Mouse (Mus musculus) neural tube, embryonic 14.5 days (tissue): ENCODE measurements at regions not wholly inside any gene's neighbourhood (a gene's known extent, or its start where the extent isn't known, plus 50 kb on each side); places are given as distances from the start of the nearest gene placed in this dataset.

Source experiments
- ATAC-seq: fragments of 200-750 bp; cut with Nextera tagmentation; 2 replicates; pipeline ENCODE4 v1.8.0; 2017; ENCODE audit warnings: low read depth, mild to moderate bottlenecking, moderate TSS enrichment, moderate library complexity
- H3K27ac ChIP-seq: fragments of 300-500 bp; sonication (generic); 2 replicates; pipeline ENCODE4 v1.5.1; 2014; ENCODE audit warnings: low read depth, mild to moderate bottlenecking, control low read depth, low read length, moderate library complexity, mixed read lengths
- H3K27me3 ChIP-seq: fragments of 300-500 bp; sonication (generic); 2 replicates; pipeline ENCODE4 v1.6.1; 2014; ENCODE audit warnings: low read length; ENCODE audit not compliant: control insufficient read depth, insufficient read depth
- H3K36me3 ChIP-seq: fragments of 300-500 bp; sonication (generic); 2 replicates; pipeline ENCODE4 v1.6.1; 2014; ENCODE audit warnings: low read length, mixed read lengths; ENCODE audit not compliant: control insufficient read depth, insufficient read depth
- H3K4me1 ChIP-seq: fragments of 300-500 bp; sonication (generic); 2 replicates; pipeline ENCODE4 v1.6.1; 2014; ENCODE audit warnings: low read length; ENCODE audit not compliant: control insufficient read depth, insufficient read depth
- H3K4me2 ChIP-seq: fragments of 300-500 bp; sonication (generic); 2 replicates; pipeline ENCODE4 v1.6.1; 2014; ENCODE audit warnings: mild to moderate bottlenecking, low read depth, low read length, control low read depth
- H3K4me3 ChIP-seq: fragments of 300-500 bp; sonication (generic); 2 replicates; pipeline ENCODE4 v1.5.1; 2014; ENCODE audit warnings: low read depth, low read length, control low read depth, mixed read lengths
- H3K9ac ChIP-seq: fragments of 300-500 bp; sonication (generic); replicated peaks from 2 replicates; pipeline ENCODE4 v1.6.1; 2014; ENCODE audit warnings: low read depth, mild to moderate bottlenecking, control low read depth, low read length, mixed read lengths
- H3K9me3 ChIP-seq: fragments of 300-500 bp; sonication (generic); 2 replicates; pipeline ENCODE4 v1.6.1; 2016; ENCODE audit warnings: low read length; ENCODE audit not compliant: control insufficient read depth
- WGBS: fragments of 180-500 bp; shearing (Covaris S2); extraction: QIAGEN DNeasy Blood & Tissue Kit; methylation state at CpG from one replicate; pipeline ENCODE4 v1.1.7; 2014; 5-methylcytosine and 5-hydroxymethylcytosine counted together

DNA sequence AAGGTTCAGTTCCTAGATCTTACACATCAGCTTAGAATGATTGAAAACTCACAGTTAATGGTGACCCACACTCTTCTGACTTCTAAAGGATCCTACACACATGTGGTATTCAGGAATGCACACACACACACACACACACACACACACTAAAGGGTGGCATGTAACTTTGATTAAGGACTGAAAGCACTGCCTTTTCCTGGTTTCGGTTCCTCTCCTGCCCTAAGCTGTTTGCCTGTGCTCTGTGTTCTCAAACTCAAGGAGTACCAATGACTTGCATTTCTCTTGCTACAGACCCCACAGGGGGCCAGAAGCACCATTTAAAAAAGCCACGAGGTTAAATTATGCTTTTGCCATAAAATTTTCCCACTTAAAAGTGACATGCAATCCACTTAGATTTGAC is 327.8 kb upstream of the Klf4 start:
- no peaks in the 10 kb centered on the region for H3K36me3 ChIP-seq
- no peak overlapping the region for H3K9ac ChIP-seq
- no peak overlapping the region for H3K4me3 ChIP-seq
- H3K9me3 ChIP-seq, result no peaks in the 10 kb centered on the region
- H3K27ac ChIP-seq, result no peak overlapping the region
- no peak overlapping the region for H3K4me2 ChIP-seq
- H3K4me1 ChIP-seq, result no peaks in the 10 kb centered on the region
- no peaks in the 10 kb centered on the region for H3K27me3 ChIP-seq
- 60% methylated on average over 2 of the region's 2 CpGs for WGBS
- ATAC-seq, result no peak

DNA sequence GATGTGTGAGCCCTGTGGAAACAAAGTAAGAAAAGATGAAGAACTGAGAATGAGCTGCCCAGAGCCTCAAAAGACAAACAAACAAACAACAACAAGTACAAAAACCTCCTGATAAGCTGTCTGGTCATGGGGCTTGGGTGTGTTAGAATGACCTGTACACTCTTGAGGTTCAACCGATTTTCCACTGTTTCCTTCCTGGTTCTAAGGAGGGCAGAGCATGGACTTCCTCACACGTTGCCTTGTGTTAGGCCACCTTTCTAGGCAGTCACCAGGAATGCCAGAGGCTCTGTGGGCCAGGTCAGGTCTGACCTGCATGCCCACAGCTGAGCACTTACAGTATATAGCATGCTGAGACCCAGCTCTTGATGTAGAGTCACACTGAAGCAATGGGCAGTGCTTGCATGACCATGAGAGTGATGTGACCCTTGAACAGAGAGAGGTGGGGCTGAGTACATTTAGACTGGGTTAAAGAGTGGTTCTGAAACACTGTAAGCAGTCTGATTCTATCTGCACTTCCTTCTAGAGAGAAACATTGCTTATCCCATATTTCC is 327.0 kb upstream of the Klf4 start:
- no peaks in the 10 kb centered on the region for H3K27me3 ChIP-seq
- no peak overlapping the region for H3K9ac ChIP-seq
- H3K4me3 ChIP-seq, result no peak overlapping the region
- H3K4me1 ChIP-seq, result no peaks in the 10 kb centered on the region
- no peaks in the 10 kb centered on the region for H3K9me3 ChIP-seq
- no peak overlapping the region for H3K4me2 ChIP-seq
- 82% methylated on average over 2 of the region's 2 CpGs for WGBS
- no peak overlapping the region for H3K27ac ChIP-seq
- no peak for ATAC-seq
- H3K36me3 ChIP-seq, result no peaks in the 10 kb centered on the region

DNA sequence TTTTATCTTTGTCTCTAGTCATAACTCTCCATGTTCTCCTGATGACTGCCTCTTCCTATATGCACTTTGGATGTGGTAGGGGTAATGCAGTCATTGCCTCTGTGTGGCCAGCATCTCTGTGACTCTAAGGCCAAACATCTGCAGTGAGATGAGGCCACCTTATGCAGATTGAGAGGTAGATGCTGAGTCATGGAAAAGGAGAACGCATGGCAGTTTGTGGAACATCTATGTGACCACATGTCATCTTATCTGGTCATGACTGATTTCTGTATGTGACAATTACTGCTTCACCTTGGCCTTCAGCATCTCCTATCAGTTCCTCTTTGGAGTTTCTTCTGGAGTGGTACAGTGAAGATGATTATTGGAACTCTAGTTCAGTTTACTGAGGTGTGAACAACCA is 319.2 kb upstream of the Klf4 start:
- Histone ChIP-seq H3K4me3 (no peak overlapping the region), H3K4me2 (no peak overlapping the region), H3K36me3 (no peaks in the 10 kb centered on the region), H3K27ac (no peak overlapping the region), H3K9ac (no peak overlapping the region), H3K9me3 (no peaks in the 10 kb centered on the region), H3K27me3 (no peaks in the 10 kb centered on the region), H3K4me1 (no peaks in the 10 kb centered on the region)
- ATAC-seq, result no peak
- WGBS, result 97% methylated on average over 1 of the region's 1 CpGs

DNA sequence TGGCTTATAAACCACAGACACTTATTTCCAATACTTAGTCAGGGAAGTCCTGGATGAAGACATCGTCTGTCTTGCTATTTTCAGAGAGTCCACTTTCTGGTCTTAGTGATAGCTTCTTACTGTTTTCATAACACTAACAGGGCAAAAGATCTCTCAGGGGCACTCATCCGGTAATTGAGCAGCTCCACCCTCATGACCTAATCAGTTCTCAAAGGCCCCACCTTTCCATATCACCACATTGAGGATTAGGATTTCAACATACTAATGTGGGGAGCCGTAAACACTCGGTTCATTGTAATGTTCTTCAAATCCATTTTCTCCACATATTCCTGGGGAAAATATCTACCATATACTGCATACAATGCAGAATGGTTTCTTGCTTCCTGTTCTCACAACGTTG is 318.8 kb upstream of the Klf4 start:
- Histone ChIP-seq H3K4me3 (no peak overlapping the region), H3K4me1 (no peaks in the 10 kb centered on the region), H3K27me3 (no peaks in the 10 kb centered on the region), H3K4me2 (no peak overlapping the region), H3K9me3 (no peaks in the 10 kb centered on the region), H3K9ac (no peak overlapping the region), H3K36me3 (no peaks in the 10 kb centered on the region), H3K27ac (no peak overlapping the region)
- no peak for ATAC-seq
- WGBS, result 86% methylated on average over 5 of the region's 5 CpGs

DNA sequence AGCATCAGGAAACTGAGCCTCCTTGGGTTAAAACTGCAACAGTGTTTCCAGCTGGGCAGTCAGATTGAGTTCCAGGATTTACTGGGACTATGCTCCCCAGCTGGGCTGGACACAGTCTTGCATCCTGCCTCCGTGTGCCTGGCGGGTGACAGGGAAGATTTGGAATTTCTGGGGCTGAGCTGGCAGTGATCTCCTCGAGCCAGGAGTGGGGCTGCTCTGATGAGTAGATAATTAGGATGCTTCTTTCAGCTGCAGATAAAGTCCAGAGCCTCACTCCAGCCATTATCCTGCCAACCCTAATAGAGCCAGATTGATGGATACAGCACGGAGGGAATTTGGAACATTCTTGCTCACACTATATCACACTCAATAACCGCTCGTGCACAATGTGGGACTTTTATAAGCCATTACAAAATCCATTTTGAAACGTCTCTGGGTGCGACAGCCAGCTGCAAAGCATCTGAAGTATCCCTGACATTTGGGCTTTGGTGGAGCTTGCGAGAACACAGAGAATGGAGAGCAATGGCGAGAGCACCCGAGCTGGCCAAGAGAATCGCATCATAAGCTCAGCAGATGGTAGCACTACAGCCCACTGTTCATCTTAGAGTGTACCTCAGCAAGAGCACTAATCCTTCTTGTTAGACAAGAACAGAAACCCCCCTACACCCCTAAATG is 311.6 kb upstream of the Klf4 start:
- Histone ChIP-seq H3K27me3 (no peaks in the 10 kb centered on the region), H3K27ac (no peak overlapping the region)

DNA sequence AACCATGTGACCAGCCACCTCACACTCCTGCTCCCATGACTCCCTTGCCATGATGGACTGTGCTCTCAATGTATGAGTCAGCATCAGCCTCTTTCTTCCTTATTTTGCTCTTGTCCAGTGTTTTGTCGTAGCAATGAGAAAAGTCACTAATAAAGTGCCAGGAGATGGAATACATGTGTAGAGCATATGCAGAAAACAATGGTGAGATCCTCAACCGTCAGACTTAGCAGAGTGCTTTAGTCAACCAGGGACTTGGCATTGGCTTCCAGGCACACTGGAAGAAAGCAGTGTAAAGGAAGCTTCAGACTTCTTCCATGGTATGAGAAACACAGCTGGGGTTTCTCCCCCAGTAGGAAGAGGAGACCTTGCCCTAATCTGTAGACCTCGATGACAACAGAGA is 306.3 kb upstream of the Klf4 start:
- H3K4me1 ChIP-seq, result no peaks in the 10 kb centered on the region
- no peak overlapping the region for H3K4me2 ChIP-seq
- H3K4me3 ChIP-seq, result no peak overlapping the region
- WGBS, result 93% methylated on average over 3 of the region's 3 CpGs
- H3K9ac ChIP-seq, result no peak overlapping the region
- ATAC-seq, result no peak
- H3K27me3 ChIP-seq, result no peaks in the 10 kb centered on the region
- no peaks in the 10 kb centered on the region for H3K9me3 ChIP-seq
- H3K27ac ChIP-seq, result no peak overlapping the region
- H3K36me3 ChIP-seq, result no peaks in the 10 kb centered on the region

More for the DNA sequence above, 311.6 kb upstream of the Klf4 start:
- WGBS, result 42% methylated on average over 12 of the region's 12 CpGs
- Histone ChIP-seq H3K9me3 (no peaks in the 10 kb centered on the region), H3K36me3 (no peaks in the 10 kb centered on the region), H3K4me3 (no peak overlapping the region), H3K4me2 (no peak overlapping the region), H3K9ac (no peak overlapping the region), H3K4me1 (no peaks in the 10 kb centered on the region)
- ATAC-seq, result peak; percentile 68

DNA sequence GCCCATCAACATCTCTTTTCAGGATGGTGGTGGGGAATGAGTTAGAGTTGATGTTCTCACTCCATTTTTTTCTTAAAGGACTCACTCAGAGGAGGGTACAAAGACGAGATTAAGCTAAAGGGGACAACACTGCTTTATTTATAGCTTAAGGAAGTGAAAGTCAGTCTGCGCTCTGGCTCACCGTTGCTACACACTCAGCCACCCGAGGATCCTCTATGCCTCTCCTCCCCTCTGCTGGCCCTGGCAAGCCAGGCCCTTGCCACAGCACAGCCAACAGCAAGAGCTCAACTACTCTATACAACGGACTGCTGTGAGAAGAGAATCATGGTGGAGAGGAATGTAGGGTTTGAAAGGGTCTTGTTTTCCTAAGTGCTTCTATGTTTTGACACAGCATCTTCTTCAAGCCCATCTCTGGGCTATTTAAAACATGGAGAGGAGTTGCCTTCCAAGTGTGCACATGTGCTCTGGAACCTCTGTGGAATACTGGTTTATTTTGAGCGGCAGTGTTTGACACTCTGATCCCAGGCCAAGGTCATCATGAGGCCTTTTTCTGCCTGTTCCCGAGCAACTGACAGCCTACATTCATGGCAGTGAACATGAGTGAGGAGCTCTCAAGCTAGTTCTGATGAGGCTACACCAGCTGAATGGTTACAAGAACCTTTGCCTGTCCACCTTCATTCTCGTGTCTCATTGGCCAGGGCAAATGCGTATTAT is 291.9 kb upstream of the Klf4 start:
- ATAC-seq, result no peak
- Histone ChIP-seq H3K9ac (no peak overlapping the region), H3K36me3 (no peaks in the 10 kb centered on the region), H3K4me1 (no peaks in the 10 kb centered on the region), H3K9me3 (no peaks in the 10 kb centered on the region), H3K27me3 (no peaks in the 10 kb centered on the region), H3K4me3 (no peak overlapping the region), H3K27ac (no peak overlapping the region), H3K4me2 (no peak overlapping the region)
- WGBS, result 87% methylated on average over 9 of the region's 9 CpGs

DNA sequence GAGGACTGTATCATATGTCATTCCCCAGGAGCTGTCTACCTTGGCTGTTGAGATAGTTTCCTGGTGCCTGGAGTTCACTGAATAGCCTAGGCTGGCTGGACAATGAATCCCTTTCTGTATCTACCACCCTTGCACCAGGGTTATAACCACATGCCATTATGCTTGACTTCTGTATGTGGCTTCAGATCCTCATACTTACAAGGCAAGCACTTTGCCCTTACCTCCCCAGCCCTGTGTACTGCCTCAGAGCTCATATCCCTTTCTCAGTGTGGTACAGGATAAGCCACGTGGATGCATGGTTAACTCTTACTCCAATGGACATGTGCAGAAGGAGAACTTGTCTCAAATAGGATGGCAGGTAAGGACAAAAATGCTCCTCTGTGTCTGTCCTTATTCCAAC is 291.3 kb upstream of the Klf4 start:
- no peak for ATAC-seq
- Histone ChIP-seq H3K4me3 (no peak overlapping the region), H3K36me3 (no peaks in the 10 kb centered on the region), H3K27ac (no peak overlapping the region), H3K4me2 (no peak overlapping the region), H3K9me3 (no peaks in the 10 kb centered on the region), H3K4me1 (no peaks in the 10 kb centered on the region), H3K9ac (no peak overlapping the region), H3K27me3 (no peaks in the 10 kb centered on the region)
- WGBS, result 73% methylated on average over 1 of the region's 1 CpGs

DNA sequence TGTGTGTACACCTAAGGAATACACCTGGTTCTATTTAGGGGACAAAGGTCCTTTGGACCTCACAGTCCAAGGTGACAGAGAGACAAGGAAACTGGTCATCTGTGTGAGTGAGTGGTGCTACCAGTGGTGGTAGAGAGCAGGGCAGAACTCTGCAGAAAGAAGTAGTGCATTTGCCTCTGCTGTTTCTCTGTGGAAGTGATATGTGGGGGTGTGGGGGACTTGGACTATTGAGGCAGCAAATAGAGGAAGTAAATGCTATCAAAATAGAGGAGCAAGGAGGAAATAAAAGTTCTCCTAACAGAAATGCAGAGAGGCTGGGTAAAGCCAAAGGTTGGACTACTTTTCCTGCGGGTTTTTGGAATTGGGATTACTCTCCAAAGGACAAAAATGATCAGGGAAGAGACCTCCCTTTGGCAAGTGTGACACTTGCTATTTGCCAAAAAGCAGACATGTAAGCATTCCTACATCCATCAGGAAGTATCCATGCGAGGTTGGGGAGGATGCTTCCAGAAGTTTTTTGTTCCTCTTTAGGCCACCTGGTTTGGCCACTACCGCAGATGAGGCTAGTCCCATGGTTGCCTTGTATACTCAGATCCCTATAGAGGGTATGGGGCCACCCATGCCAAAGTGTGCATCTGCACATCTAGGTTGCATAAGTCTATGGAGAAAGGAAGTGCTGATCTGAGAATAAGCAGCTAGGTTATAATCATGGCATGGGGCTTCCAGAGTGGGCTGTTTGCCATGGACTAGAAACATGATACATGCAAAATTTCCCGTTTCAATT is 285.0 kb upstream of the Klf4 start:
- Histone ChIP-seq H3K4me1 (no peaks in the 10 kb centered on the region), H3K4me3 (no peak overlapping the region), H3K27ac (no peak overlapping the region), H3K9ac (no peak overlapping the region), H3K36me3 (no peaks in the 10 kb centered on the region), H3K27me3 (no peaks in the 10 kb centered on the region), H3K4me2 (no peak overlapping the region), H3K9me3 (no peaks in the 10 kb centered on the region)
- WGBS, result 93% methylated on average over 4 of the region's 4 CpGs
- ATAC-seq, result no peak
